Mouse (Mus musculus) MEL (cell line): ENCODE measurements around the gene Pnkp.
"Not testable (repeated sequence)": the region's sequence is repeated elsewhere in the genome, so short reads cannot be mapped to it uniquely, and the experiment has no call there.

Experiments
- E2F4 ChIP-seq: IDR thresholded peaks from 2 replicates; pipeline ENCODE4 v1.6.1; 2011; ENCODE audit warnings: low read depth, low read length, improper control_type of control experiment, borderline replicate concordance
- MAX ChIP-seq: IDR thresholded peaks from 2 replicates; pipeline ENCODE4 v1.6.1; 2011; ENCODE audit warnings: low read length, improper control_type of control experiment

DNA sequence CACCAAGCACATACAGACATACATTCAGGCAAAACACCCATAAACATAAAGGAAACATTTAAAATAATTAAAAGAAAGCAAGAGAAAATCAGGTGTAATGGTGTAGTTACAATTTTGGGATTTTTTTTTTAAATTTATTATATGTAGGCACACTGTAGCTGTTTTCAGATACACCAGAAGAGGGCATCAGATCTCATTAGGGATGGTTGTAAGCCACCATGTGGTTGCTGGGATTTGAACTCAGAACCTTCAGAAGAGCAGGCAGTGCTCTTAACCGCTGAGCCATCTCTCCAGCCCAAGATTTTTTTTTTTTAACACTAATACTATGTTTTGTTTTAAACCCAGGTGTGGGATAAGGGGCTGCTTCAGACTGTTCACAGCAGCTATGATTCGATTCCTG is 14.8 kb downstream of the Pnkp start:
- not testable (repeated sequence) for TF ChIP-seq E2F4, MAX
